Mouse (Mus musculus) thymus, postnatal 0 days (tissue): ENCODE measurements at regions not wholly inside any gene's neighbourhood (a gene's known extent, or its start where the extent isn't known, plus 50 kb on each side); places are given as distances from the start of the nearest gene placed in this dataset.

Experiments used
- DNase-seq: peaks from one replicate; pipeline ENCODE4 v3.0.0-alpha.2; 2015; ENCODE audit warnings: low spot score

- DNase-seq = no peak
Observed at GRCm38 (mm10) chr19:44686061-44686460, 69.8 kb upstream of the Pax2 start.

GRCm38 (mm10) chr19:44692396-44692795 lies 63.4 kb upstream of the Pax2 start:
- DNase-seq = peak; percentile 9

GRCm38 (mm10) chr19:44692816-44693215 lies 63.0 kb upstream of the Pax2 start:
- no peak for DNase-seq

- DNase-seq = no peak
Observed at GRCm38 (mm10) chr19:44695331-44695730, 60.5 kb upstream of the Pax2 start.

GRCm38 (mm10) chr19:44696059-44696712 lies 59.7 kb upstream of the Pax2 start:
- no peak for DNase-seq

- no peak for DNase-seq
Observed at GRCm38 (mm10) chr19:44696773-44697172, 59.1 kb upstream of the Pax2 start.

- no peak for DNase-seq
Observed at GRCm38 (mm10) chr19:44698382-44699256, 57.2 kb upstream of the Pax2 start.
